Mouse (Mus musculus) common myeloid progenitor, adult 5-6 weeks (primary cell): ENCODE results near the gene Zfp772. TPM values are rescaled to one million over a fixed set of nuclear protein-coding genes. Genes with fewer than 3 reads are reported as not detected.
"Not testable (repeated sequence)": the region's sequence is repeated elsewhere in the genome, so short reads cannot be mapped to it uniquely, and the experiment has no call there.

Experiments used
- ATAC-seq: replicated peaks from 2 replicates; pipeline ENCODE4 v1.8.0; 2016; ENCODE audit warnings: low read depth, mild to moderate bottlenecking, moderate TSS enrichment, inconsistent platforms; ENCODE audit not compliant: poor library complexity, severe bottlenecking
- total RNA-seq: library from RNA; stranded (forward); fragments of 200-1000, 187-1606 nt; gene quantifications from 2 replicates; pipeline ENCODE4 v1.2.3, GENCODE M21; 2017

Gene Zfp772
- total RNA-seq, result 4.2 and 4.6 TPM in 2 replicates

DNA sequence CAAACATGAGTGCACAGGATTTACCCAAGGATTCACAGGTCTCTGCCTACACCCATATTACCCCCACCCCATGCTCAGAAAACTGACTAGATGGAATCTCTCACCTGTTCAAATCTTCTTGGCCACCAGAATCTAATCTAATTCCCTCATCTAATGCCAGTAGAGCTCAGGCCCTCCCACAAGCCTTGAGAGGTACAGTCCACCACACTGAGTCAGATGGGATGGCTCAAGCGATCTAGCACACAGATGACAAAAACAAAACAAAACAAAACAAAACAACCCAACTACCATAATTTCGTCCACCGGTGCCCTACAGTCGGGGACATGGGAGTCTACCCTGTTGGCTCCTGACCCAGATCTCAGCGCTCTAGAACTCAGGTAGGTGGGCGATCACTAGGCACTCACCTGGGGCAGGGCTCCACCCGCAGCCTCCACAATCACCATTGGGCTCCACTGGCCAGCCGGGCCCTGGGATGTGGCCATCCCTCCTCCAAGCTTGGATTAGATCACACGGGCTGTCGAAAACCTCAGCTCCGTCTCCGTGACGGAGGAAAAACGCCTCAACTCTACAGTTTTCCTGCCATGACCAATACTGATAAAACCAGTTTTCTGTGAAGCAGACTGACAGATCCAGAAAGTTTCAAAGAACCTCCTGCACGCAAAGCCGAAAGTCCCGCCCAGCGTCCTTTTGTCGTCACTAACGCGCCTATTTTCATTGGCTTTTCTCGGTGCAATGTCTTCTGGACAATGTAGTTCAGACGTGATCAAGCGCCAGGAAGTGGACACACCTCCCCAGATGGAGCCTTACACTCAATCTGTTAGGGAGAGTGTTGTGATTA is at the start of gene Zfp772:
Zfp772 (minus strand) TSS at position 686 of the 839 bp plus-strand sequence.
- ATAC-seq, result 0 out of 2 replicates have a peak, but pooled peaks have one; percentile 47

DNA sequence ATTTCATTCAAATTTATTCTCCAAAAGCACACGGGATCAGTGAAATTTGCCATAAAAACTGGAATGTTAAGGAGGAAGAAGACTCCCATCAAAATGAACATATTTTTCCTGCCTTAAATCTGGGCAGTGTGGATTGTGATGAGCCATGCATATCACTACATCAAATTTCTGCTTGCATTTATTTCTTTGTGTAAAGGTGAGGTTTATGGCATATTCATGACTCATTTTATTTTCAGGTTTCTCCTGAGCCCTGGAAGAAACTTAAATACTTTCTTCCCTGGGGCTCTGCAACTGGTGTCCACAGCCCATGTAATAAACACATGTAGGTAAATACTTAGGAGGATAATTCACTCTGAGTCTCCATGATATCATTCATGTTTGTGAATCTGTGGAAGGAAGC is 37.4 kb upstream of the Zfp772 start, which contains the start of gene Vmn2r29:
Vmn2r29 (minus strand) TSS at position 101 of the 400 bp plus-strand sequence.
- not testable (repeated sequence) for ATAC-seq

DNA sequence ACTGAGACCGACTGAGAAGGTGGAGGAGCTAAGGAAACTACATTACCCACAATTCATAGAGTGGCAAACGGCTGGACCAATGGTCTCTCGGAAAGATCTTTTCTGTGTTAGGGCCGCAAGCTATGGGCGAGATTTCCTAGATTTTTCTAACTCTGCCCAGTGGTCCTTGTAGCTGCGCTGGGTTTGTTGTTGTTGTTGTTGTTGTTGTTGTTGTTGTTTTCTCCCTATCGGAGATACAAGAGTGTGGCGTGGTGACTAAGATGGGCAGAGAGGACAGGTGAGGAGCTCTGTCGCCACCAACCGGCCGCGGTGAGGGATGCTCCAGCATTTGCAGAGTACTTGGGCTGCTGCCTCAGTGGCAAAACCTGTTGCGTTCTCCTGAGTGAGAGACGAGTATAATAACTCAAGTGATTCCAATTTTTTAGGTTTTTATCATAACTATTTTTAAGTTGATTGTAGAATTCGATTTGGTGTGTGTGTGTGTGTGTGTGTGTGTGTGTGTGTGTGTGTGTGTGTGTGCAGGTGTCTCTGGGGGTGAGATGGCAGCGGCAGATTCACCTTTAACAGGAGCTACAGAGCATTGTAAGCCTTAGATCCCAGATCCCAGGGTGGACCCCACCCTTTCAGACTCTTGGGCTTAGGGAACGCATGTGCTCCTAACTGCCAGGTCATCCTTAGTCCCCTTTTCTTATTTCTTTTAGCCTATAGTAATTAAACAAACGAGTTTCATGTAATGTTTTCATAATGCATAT is 21.4 kb downstream of the Zfp772 start:
- ATAC-seq, result peak; percentile 99

DNA sequence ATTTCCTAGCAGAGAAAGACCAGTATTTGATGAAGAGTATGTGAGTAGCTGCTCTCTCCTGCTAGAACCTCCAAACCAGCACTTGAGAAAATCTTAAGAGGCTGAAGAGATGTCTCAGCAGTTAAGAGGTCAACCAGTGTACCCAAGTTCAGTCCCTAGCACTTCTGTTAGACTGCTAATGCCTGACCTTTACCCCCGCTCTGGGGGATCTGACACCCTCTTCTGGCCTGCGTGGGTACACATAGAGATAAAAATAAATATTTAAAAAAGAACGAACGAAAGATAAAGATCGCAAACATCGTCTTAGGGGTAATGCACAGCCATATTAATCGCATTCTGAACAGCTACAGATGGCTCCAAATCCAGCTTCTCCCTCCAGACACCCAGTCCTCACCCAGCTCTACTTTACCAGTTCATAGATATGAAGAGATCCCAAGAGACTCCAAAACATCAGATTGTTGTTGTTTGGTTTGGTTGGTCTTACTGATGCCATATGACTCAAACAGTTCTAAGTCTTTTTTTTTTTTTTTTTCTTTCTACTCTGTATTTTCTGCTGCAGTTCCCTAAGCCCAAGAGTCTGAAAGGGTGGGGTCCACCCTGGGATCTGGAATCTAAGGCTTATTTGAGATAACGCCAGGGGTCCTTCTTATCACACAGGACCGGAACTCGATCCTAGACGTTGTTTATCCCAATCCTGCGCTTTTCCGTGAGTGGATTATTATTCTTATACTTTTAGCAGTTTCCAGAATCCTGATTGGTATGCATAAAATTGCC is 22.2 kb downstream of the Zfp772 start:
- ATAC-seq, result peak; percentile 23

DNA sequence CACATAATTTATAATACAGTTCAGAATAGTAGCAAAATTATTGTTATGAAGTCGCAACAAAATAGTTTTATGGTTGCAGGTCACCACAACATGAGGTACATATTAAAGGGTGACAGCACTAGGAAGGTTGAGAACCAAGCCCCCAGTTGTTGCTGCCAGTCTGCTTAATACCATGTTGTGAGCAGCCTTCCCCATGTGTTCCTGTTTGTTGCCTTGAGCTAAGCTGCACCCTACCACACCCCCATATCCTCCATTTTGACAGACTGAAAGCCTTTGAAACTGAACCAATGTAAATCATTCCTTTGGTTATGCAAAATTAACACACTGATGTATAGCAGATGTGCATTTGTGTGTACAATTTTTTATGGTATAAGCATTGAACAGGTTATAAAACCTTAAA is 23.9 kb downstream of the Zfp772 start:
- ATAC-seq, result no peak

DNA sequence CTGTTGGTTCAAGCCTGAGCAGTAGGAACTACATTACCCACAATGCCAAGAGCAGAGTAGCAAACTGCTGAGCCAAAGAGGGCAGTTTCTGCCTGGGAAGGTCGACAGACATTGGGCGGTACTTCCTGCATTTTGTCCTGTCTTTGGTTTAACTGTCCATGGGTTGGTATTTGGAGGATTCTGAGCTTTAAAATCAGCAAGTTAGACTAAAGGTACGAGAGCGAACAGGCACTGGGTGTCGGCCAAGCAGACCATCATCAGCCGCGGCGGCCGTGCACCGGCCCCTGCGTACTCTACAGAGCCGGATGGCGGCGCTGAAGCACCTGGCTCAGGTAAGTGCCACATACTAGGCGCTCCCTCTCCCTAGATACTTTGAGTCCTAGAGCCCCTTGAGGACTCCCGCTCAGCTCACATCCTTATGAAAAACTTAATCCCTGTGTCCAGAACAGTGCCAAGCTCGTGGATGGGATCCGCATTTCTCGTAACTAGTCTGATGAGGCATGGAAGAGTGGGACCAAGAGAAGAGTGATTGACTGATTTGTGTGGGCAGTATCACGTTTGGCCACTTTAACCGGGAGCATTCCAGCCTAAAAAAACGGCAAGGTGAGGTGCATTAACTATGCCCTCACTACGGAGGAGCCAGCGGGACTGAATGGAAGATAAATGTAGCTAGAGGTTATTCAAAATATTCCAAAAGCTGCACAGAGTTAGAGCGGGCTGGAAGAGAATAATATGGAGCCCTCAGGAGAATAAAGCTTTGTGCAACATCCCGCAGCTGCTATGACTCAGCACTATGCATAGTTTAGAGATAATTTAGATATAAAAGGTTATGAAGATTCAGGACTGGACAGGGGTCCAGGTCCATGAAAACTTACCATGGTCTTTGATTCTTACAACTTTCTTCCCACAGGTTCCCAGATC is 38.3 kb downstream of the Zfp772 start, which contains the start of gene Zfp418:
Zfp418 (plus strand) TSS at position 104 of the 921 bp plus-strand sequence.
- ATAC-seq, result peak; percentile 100

Other genes with a start within 250 kb of the Zfp772 start
- gene Aurkc, start 214.7 kb downstream of the Zfp772 start, total RNA-seq, result not detected in 2 replicates
- 11.7 and 16.0 TPM in 2 replicates for gene Zfp954, start 88.5 kb downstream of the Zfp772 start, total RNA-seq
- gene Zfp773, start 73.2 kb downstream of the Zfp772 start, total RNA-seq, result 2.5 and 3.0 TPM in 2 replicates
- 3.1 and 3.8 TPM in 2 replicates for gene Zfp418, start 38.7 kb downstream of the Zfp772 start, total RNA-seq
- gene Vmn2r29, start 37.3 kb upstream of the Zfp772 start, total RNA-seq, result 0.29 TPM in 1 of 2 replicates, not detected in the other
- gene Gm45844, start 68.3 kb upstream of the Zfp772 start, total RNA-seq, result 1.4 and 1.9 TPM in 2 replicates
- gene Clcn4, start 90.9 kb upstream of the Zfp772 start, total RNA-seq, result 30.1 and 44.2 TPM in 2 replicates
- gene Vmn2r30, start 127.6 kb upstream of the Zfp772 start, total RNA-seq, result not detected in 2 replicates
- not detected in 2 replicates for gene Gm45783, start 164.6 kb upstream of the Zfp772 start, total RNA-seq
- not detected in 2 replicates for gene Vmn2r31, start 189.7 kb upstream of the Zfp772 start, total RNA-seq